Mouse (Mus musculus): ENCODE measurements around the gene Rara. TPM values are rescaled to one million over a fixed set of nuclear protein-coding genes. Genes with fewer than 3 reads are reported as not detected.
"Not testable (repeated sequence)": the region's sequence is repeated elsewhere in the genome, so short reads cannot be mapped to it uniquely, and the experiment has no call there.

The Rara gene
- total and polyA plus RNA-seq, 3 experiments = 4.5 to 13.7 (median 12.1) TPM

- H3K27ac ChIP-seq (ENCODE audit: insufficient read depth, low read depth); H3K4me1 ChIP-seq (ENCODE audit: control insufficient read depth in 1 of 2, insufficient read depth in 2 of 2); H3K79me2 ChIP-seq (replicated peaks; ENCODE audit: control insufficient read depth, extremely low read depth, insufficient read depth, poor library complexity, severe bottlenecking); H3K27me3 ChIP-seq (replicated peaks); H3K4me2 ChIP-seq (ENCODE audit: insufficient read depth, low read depth, poor library complexity, severe bottlenecking); dilution Hi-C loops (cut with MboI; ENCODE audit: extremely low pct_ligation_motif_present, extremely low pct_unique_long_range_greater_than_20kb, low sequenced_read_pairs); H3K9ac ChIP-seq (ENCODE audit: insufficient read depth, low read depth); H3K4me3 ChIP-seq (replicated peaks in 1 of 3; ENCODE audit: low read depth in 2 of 3, low read length in 2 of 3, poor library complexity in 1 of 3); H3K9me3 ChIP-seq (replicated peaks; ENCODE audit: low read length); in situ Hi-C loops (cut with MboI; ENCODE audit: low pct_ligation_motif_present, low pct_unique_long_range_greater_than_20kb, low sequenced_read_pairs); DNase-seq (ENCODE audit: extremely low read depth): not testable (repeated sequence)
- 0 out of 2 replicates have a peak, but pooled peaks have one; percentile 53 for TF ChIP-seq TBP (conservative IDR thresholded peaks at IDR 0.05; ENCODE audit: low read depth, low read length)
- peaks cover 29 to 57% of the 10 kb centered on the region in 2 experiments for H3K36me3 ChIP-seq (replicated peaks in 1 of 2; ENCODE audit: control insufficient read depth in 1 of 2, insufficient read depth in 1 of 2, low read length in 1 of 2)
These were observed 60.6 kb downstream of the Rara start for GRCm38 (mm10) chr11:98988260-98988659.

GRCm38 (mm10) chr11:98990866-98991265 is 63.2 kb downstream of the Rara start:
- no peaks in the 10 kb centered on the region for H3K9me3 ChIP-seq (replicated peaks; ENCODE audit: low read length)
- no peak for DNase-seq (ENCODE audit: extremely low read depth)
- no peak overlapping the region for H3K27ac ChIP-seq (ENCODE audit: insufficient read depth, low read depth)
- in situ Hi-C loops (cut with MboI; ENCODE audit: low pct_ligation_motif_present, low pct_unique_long_range_greater_than_20kb, low sequenced_read_pairs) = no loop called here
- no peak overlapping the region for H3K4me3 ChIP-seq (replicated peaks in 1 of 3; ENCODE audit: low read depth in 2 of 3, low read length in 2 of 3, poor library complexity in 1 of 3)
- TF ChIP-seq JUND (conservative IDR thresholded peaks at IDR 0.05; ENCODE audit: low read depth, low read length) = no peak
- TF ChIP-seq TBP (conservative IDR thresholded peaks at IDR 0.05; ENCODE audit: low read depth, low read length) = no peak
- TF ChIP-seq SMC3 (IDR thresholded peaks at IDR 0.05; ENCODE audit: low read depth, low read length) = no peak
- TF ChIP-seq CHD1 (IDR thresholded peaks at IDR 0.05; ENCODE audit: low read depth, low read length) = no peak
- no peak for TF ChIP-seq RAD21 (IDR thresholded peaks at IDR 0.05; ENCODE audit: low read depth, low read length)
- TF ChIP-seq ELF1 (IDR thresholded peaks at IDR 0.05; ENCODE audit: low read depth, low read length) = no peak
- no peak for TF ChIP-seq MAX (IDR thresholded peaks at IDR 0.05; ENCODE audit: low read length)
- no peak for TF ChIP-seq GABPA (IDR thresholded peaks at IDR 0.05; ENCODE audit: insufficient replicate concordance, low read depth, low read length)
- TF ChIP-seq ETS1 (conservative IDR thresholded peaks at IDR 0.05; ENCODE audit: low read depth, low read length) = no peak
- TF ChIP-seq NRF1 (IDR thresholded peaks at IDR 0.05; ENCODE audit: low read depth, low read length) = no peak
- no peak for TF ChIP-seq IRF4 (IDR thresholded peaks at IDR 0.05; ENCODE audit: low read depth, low read length)
- TF ChIP-seq MYC (IDR thresholded peaks at IDR 0.05; ENCODE audit: low read depth, low read length) = no peak
- no peak for TF ChIP-seq UBTF (IDR thresholded peaks at IDR 0.05; ENCODE audit: low read depth, low read length)
- TF ChIP-seq SIN3A (IDR thresholded peaks at IDR 0.05; ENCODE audit: low read length) = no peak
- H3K4me1 ChIP-seq (ENCODE audit: control insufficient read depth in 1 of 2, insufficient read depth in 2 of 2) = no peaks in the 10 kb centered on the region
- H3K4me2 ChIP-seq (ENCODE audit: insufficient read depth, low read depth, poor library complexity, severe bottlenecking) = no peak overlapping the region
- no peaks in the 10 kb centered on the region for H3K27me3 ChIP-seq (replicated peaks)
- peaks cover 49 to 83% of the 10 kb centered on the region in 2 experiments for H3K36me3 ChIP-seq (replicated peaks in 1 of 2; ENCODE audit: control insufficient read depth in 1 of 2, insufficient read depth in 1 of 2, low read length in 1 of 2)
- H3K79me2 ChIP-seq (replicated peaks; ENCODE audit: control insufficient read depth, extremely low read depth, insufficient read depth, poor library complexity, severe bottlenecking) = no peaks in the 10 kb centered on the region; the same call in 1 of the 2 replicates
- dilution Hi-C loops (cut with MboI; ENCODE audit: extremely low pct_ligation_motif_present, extremely low pct_unique_long_range_greater_than_20kb, low sequenced_read_pairs) = no loop called here
- H3K9ac ChIP-seq (ENCODE audit: insufficient read depth, low read depth) = no peak overlapping the region

GRCm38 (mm10) chr11:98995987-98996386 is 68.4 kb downstream of the Rara start:
- dilution Hi-C loops (cut with MboI; ENCODE audit: extremely low pct_ligation_motif_present, extremely low pct_unique_long_range_greater_than_20kb, low sequenced_read_pairs) = no loop called here
- Histone ChIP-seq H3K9ac (ENCODE audit: insufficient read depth, low read depth) (no peak overlapping the region), H3K4me1 (ENCODE audit: control insufficient read depth in 1 of 2, insufficient read depth in 2 of 2) (no peaks in the 10 kb centered on the region), H3K36me3 (replicated peaks in 1 of 2; ENCODE audit: control insufficient read depth in 1 of 2, insufficient read depth in 1 of 2, low read length in 1 of 2) (peaks cover 81 to 97% of the 10 kb centered on the region in 2 experiments), H3K4me3 (replicated peaks in 1 of 3; ENCODE audit: low read depth in 2 of 3, low read length in 2 of 3, poor library complexity in 1 of 3) (no peak overlapping the region), H3K79me2 (replicated peaks; ENCODE audit: control insufficient read depth, extremely low read depth, insufficient read depth, poor library complexity, severe bottlenecking) (peaks cover 4% of the 10 kb centered on the region; the same call in 1 of the 2 replicates), H3K9me3 (replicated peaks; ENCODE audit: low read length) (no peaks in the 10 kb centered on the region), H3K27me3 (replicated peaks) (no peaks in the 10 kb centered on the region), H3K27ac (ENCODE audit: insufficient read depth, low read depth) (no peak overlapping the region), H3K4me2 (ENCODE audit: insufficient read depth, low read depth, poor library complexity, severe bottlenecking) (no peak overlapping the region)
- no peak for DNase-seq (ENCODE audit: extremely low read depth)
- in situ Hi-C loops (cut with MboI; ENCODE audit: low pct_ligation_motif_present, low pct_unique_long_range_greater_than_20kb, low sequenced_read_pairs) = no loop called here
- TF ChIP-seq GABPA (IDR thresholded peaks at IDR 0.05; ENCODE audit: insufficient replicate concordance, low read depth, low read length) = no peak
- TF ChIP-seq ZKSCAN1 (IDR thresholded peaks at IDR 0.05; ENCODE audit: borderline replicate concordance, low read depth, low read length) = no peak

Data from CH12.LX (cell line).